Mouse (Mus musculus) midbrain, embryonic 16.5 days (tissue): ENCODE measurements around the gene Becn1. TPM values are rescaled to one million over a fixed set of nuclear protein-coding genes. Genes with fewer than 3 reads are reported as not detected.

Source experiments
- ATAC-seq: fragments of 200-750 bp; cut with Nextera tagmentation; 2 replicates; pipeline ENCODE4 v1.8.0; 2017; ENCODE audit warnings: moderate TSS enrichment
- H3K27ac ChIP-seq: fragments of 300-500 bp; sonication (generic); 2 replicates; pipeline ENCODE4 v1.5.1; 2014; ENCODE audit warnings: mild to moderate bottlenecking, low read length, mixed read lengths
- H3K27me3 ChIP-seq: fragments of 300-500 bp; sonication (generic); 2 replicates; pipeline ENCODE4 v1.6.1; 2014; ENCODE audit warnings: low read depth, low read length, mixed read lengths; ENCODE audit not compliant: control insufficient read depth, insufficient read depth
- H3K36me3 ChIP-seq: fragments of 300-500 bp; sonication (generic); 2 replicates; pipeline ENCODE4 v1.6.1; 2014; ENCODE audit warnings: mild to moderate bottlenecking, low read length, moderate library complexity, mixed read lengths; ENCODE audit not compliant: control insufficient read depth, insufficient read depth
- H3K4me1 ChIP-seq: fragments of 300-500 bp; sonication (generic); 2 replicates; pipeline ENCODE4 v1.6.1; 2014; ENCODE audit warnings: mild to moderate bottlenecking, low read length, mixed read lengths; ENCODE audit not compliant: control insufficient read depth, insufficient read depth
- H3K4me2 ChIP-seq: fragments of 300-500 bp; sonication (generic); 2 replicates; pipeline ENCODE4 v1.6.1; 2014; ENCODE audit warnings: mild to moderate bottlenecking, low read length, mixed read lengths
- H3K4me3 ChIP-seq: fragments of 300-500 bp; sonication (generic); 2 replicates; pipeline ENCODE4 v1.5.1; 2014; ENCODE audit warnings: low read depth, mild to moderate bottlenecking, low read length, moderate library complexity, mixed read lengths
- H3K9ac ChIP-seq: fragments of 300-500 bp; sonication (generic); 2 replicates; pipeline ENCODE4 v1.6.1; 2014; ENCODE audit warnings: low read depth, low read length, mixed read lengths
- H3K9me3 ChIP-seq: fragments of 300-500 bp; sonication (generic); replicated peaks from 2 replicates; pipeline ENCODE4 v1.6.1; 2014; ENCODE audit warnings: mild to moderate bottlenecking, low read length, mixed read lengths; ENCODE audit not compliant: control insufficient read depth, poor library complexity, severe bottlenecking
- WGBS: fragments of 180-500 bp; shearing (Covaris S2); extraction: QIAGEN DNeasy Blood & Tissue Kit; methylation state at CpG from one replicate; pipeline ENCODE4 v1.1.7; 2014; 5-methylcytosine and 5-hydroxymethylcytosine counted together
- polyA plus RNA-seq: library from polyadenylated mRNA; unstranded; fragments of >200 nt; fragmentation: Nextera tagmentation; extraction: Ambion mirVana; gene quantifications from 2 replicates; pipeline ENCODE4 v1.2.1, GENCODE M21; 2015

Becn1 gene
- polyA plus RNA-seq, 1 experiment from 2014 or later = 159 TPM

GRCm38 (mm10) chr11:101238071-101238647 is 63.9 kb downstream of the Becn1 start:
- 53% methylated on average over 5 of the region's 5 CpGs for WGBS
- Histone ChIP-seq H3K27ac (no peak overlapping the region), H3K27me3 (0 out of 2 replicates have a peak, but pooled peaks cover 4% of the 10 kb centered on the region), H3K36me3 (no peaks in the 10 kb centered on the region), H3K4me2 (no peak overlapping the region), H3K9ac (no peak overlapping the region), H3K4me3 (no peak overlapping the region), H3K9me3 (no peaks in the 10 kb centered on the region), H3K4me1 (no peaks in the 10 kb centered on the region)
- ATAC-seq = no peak

DNA sequence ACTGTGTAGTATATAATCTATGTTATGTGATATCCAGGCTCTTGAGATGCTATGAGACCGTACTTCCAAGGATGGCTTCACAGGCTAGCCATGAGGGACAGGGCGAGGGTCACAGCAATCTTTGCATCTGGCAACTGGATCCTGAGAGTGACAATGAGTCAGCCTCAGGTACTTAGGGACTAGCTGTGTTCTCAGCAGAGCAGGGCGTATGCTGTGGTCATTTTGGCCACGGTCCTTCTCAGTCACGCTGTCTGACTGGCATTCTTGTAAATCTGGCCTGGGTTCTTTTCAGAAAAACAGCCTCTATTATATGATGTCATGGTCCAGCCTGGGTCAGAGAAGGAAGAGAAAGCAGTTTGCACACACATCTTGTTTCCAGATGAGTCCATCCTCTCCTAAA is 65.3 kb downstream of the Becn1 start:
- Histone ChIP-seq H3K36me3 (no peaks in the 10 kb centered on the region), H3K27ac (no peak overlapping the region), H3K9me3 (no peaks in the 10 kb centered on the region), H3K9ac (no peak overlapping the region), H3K4me2 (no peak overlapping the region), H3K4me1 (no peaks in the 10 kb centered on the region), H3K27me3 (no peaks in the 10 kb centered on the region; the same call in 1 of the 2 replicates), H3K4me3 (no peak overlapping the region)
- ATAC-seq = no peak
- WGBS = 94% methylated on average over 5 of the region's 5 CpGs

Other genes starting within 250 kb of the Becn1 start
- gene Naglu, start 232.3 kb downstream of the Becn1 start, polyA plus RNA-seq = 13.2 and 14.2 TPM in 2 replicates
- gene Hsd17b1, start 223.9 kb downstream of the Becn1 start, polyA plus RNA-seq = 0.21 and 0.49 TPM in 2 replicates
- gene Coasy, start 219.7 kb downstream of the Becn1 start, polyA plus RNA-seq = 42.0 and 43.5 TPM in 2 replicates
- gene Mlx, start 215.0 kb downstream of the Becn1 start, polyA plus RNA-seq = 93.8 and 96.5 TPM in 2 replicates
- 15.2 and 17.6 TPM in 2 replicates for gene Psmc3ip, start 206.8 kb downstream of the Becn1 start, polyA plus RNA-seq
- 24.4 and 25.4 TPM in 2 replicates for gene Retreg3, start 182.4 kb downstream of the Becn1 start, polyA plus RNA-seq
- gene Tubg1, start 182.3 kb downstream of the Becn1 start, polyA plus RNA-seq = 72.6 and 75.0 TPM in 2 replicates
- gene Tubg2, start 146.4 kb downstream of the Becn1 start, polyA plus RNA-seq = 62.9 and 71.4 TPM in 2 replicates
- 4.2 and 4.7 TPM in 2 replicates for gene Cntnap1, start 131.8 kb downstream of the Becn1 start, polyA plus RNA-seq
- 6.5 and 7.6 TPM in 2 replicates for gene Plekhh3, start 130.9 kb downstream of the Becn1 start, polyA plus RNA-seq
- gene Ccr10, start 126.8 kb downstream of the Becn1 start, polyA plus RNA-seq = 0.47 and 0.62 TPM in 2 replicates
- 30.8 and 34.4 TPM in 2 replicates for gene Ezh1, start 75.8 kb downstream of the Becn1 start, polyA plus RNA-seq
- 79.5 and 83.8 TPM in 2 replicates for gene Ramp2, start 56.3 kb downstream of the Becn1 start, polyA plus RNA-seq
- gene Vps25, start 48.6 kb downstream of the Becn1 start, polyA plus RNA-seq = 115 and 119 TPM in 2 replicates
- 6.4 and 7.4 TPM in 2 replicates for gene Wnk4, start 41.7 kb downstream of the Becn1 start, polyA plus RNA-seq
- gene Cntd1, start 23.3 kb downstream of the Becn1 start, polyA plus RNA-seq = 0.71 and 0.80 TPM in 2 replicates
- 208 and 224 TPM in 2 replicates for gene Coa3, start 23.2 kb downstream of the Becn1 start, polyA plus RNA-seq
- 107 and 121 TPM in 2 replicates for gene Psme3, start 13.9 kb upstream of the Becn1 start, polyA plus RNA-seq
- 2.0 and 2.2 TPM in 2 replicates for gene Aoc2, start 22.8 kb upstream of the Becn1 start, polyA plus RNA-seq
- gene Aoc3, start 28.3 kb upstream of the Becn1 start, polyA plus RNA-seq = 0.13 and 0.14 TPM in 2 replicates
- not detected in 2 replicates for gene G6pc, start 65.3 kb upstream of the Becn1 start, polyA plus RNA-seq
- 96.2 and 98.2 TPM in 2 replicates for gene Aarsd1, start 115.3 kb upstream of the Becn1 start, polyA plus RNA-seq
- gene Gm27029, start 122.5 kb upstream of the Becn1 start, polyA plus RNA-seq = 7.0 and 7.9 TPM in 2 replicates
- gene Rundc1, start 122.8 kb upstream of the Becn1 start, polyA plus RNA-seq = 32.1 and 32.6 TPM in 2 replicates
- gene Ptges3l, start 123.0 kb upstream of the Becn1 start, polyA plus RNA-seq = 3.0 and 3.1 TPM in 2 replicates
- 185 and 220 TPM in 2 replicates for gene Rpl27, start 140.0 kb upstream of the Becn1 start, polyA plus RNA-seq
- 2.5 and 3.1 TPM in 2 replicates for gene Ifi35, start 146.1 kb upstream of the Becn1 start, polyA plus RNA-seq
- gene Rnd2, start 162.7 kb upstream of the Becn1 start, polyA plus RNA-seq = 67.7 and 76.5 TPM in 2 replicates
- gene Vat1, start 163.9 kb upstream of the Becn1 start, polyA plus RNA-seq = 134 and 145 TPM in 2 replicates
- gene Brca1, start 249.7 kb upstream of the Becn1 start, polyA plus RNA-seq = 1.9 TPM in 2 replicates
- 98.4 and 108 TPM in 2 replicates for gene Nbr1, start 249.9 kb upstream of the Becn1 start, polyA plus RNA-seq